Mouse (Mus musculus): Measurements from ENCODE around the gene Actn3.

- no peak for TF ChIP-seq USF1 (IDR thresholded peaks at IDR 0.05; ENCODE audit: low read depth)
- TF ChIP-seq POLR2A (IDR thresholded peaks at IDR 0.05; ENCODE audit: insufficient read length, low read depth) = no peak
Measured at GRCm38 (mm10) chr19:4889791-4890190, 12.1 kb upstream of the Actn3 start.

Data from myocyte (in vitro differentiated cells).